Mouse (Mus musculus) lung, embryonic 15.5 days (tissue): ENCODE results near the gene Itsn1. TPM values are rescaled to one million over a fixed set of nuclear protein-coding genes. Genes with fewer than 3 reads are reported as not detected.

Experiments
- ATAC-seq: fragments of 200-750 bp; cut with Nextera tagmentation; 2 replicates; pipeline ENCODE4 v1.8.0; 2017; ENCODE audit warnings: moderate number of reproducible peaks, borderline replicate concordance; ENCODE audit not compliant: low FRiP score, low TSS enrichment; ENCODE audit errors: extremely low read depth
- H3K27ac ChIP-seq: fragments of 300-500 bp; sonication (generic); 2 replicates; pipeline ENCODE4 v1.5.1; 2015; ENCODE audit warnings: moderate library complexity, mild to moderate bottlenecking, inconsistent platforms
- H3K27me3 ChIP-seq: fragments of 300-500 bp; sonication (generic); 2 replicates; pipeline ENCODE4 v1.6.1; 2015; ENCODE audit warnings: inconsistent platforms
- H3K36me3 ChIP-seq: fragments of 300-500 bp; sonication (generic); 2 replicates; pipeline ENCODE4 v1.6.1; 2015; ENCODE audit warnings: inconsistent platforms
- H3K4me1 ChIP-seq: fragments of 300-500 bp; sonication (generic); 2 replicates; pipeline ENCODE4 v1.6.1; 2015; ENCODE audit warnings: inconsistent platforms
- H3K4me2 ChIP-seq: fragments of 300-500 bp; sonication (generic); 2 replicates; pipeline ENCODE4 v1.6.1; 2015; ENCODE audit warnings: inconsistent platforms, mild to moderate bottlenecking, moderate library complexity
- H3K4me3 ChIP-seq: fragments of 300-500 bp; sonication (generic); 2 replicates; pipeline ENCODE4 v1.5.1; 2015; ENCODE audit warnings: mild to moderate bottlenecking, inconsistent platforms
- H3K9ac ChIP-seq: fragments of 300-500 bp; sonication (generic); 2 replicates; pipeline ENCODE4 v1.6.1; 2015; ENCODE audit warnings: inconsistent platforms
- H3K9me3 ChIP-seq: fragments of 300-500 bp; sonication (generic); 2 replicates; pipeline ENCODE4 v1.6.1; 2016; ENCODE audit warnings: inconsistent platforms
- WGBS: fragments of 180-500 bp; shearing (Covaris S2); methylation state at CpG from one replicate; pipeline ENCODE4 v1.1.7; 2015; 5-methylcytosine and 5-hydroxymethylcytosine counted together
- polyA plus RNA-seq: library from polyadenylated mRNA; unstranded; fragments of >200 nt; fragmentation: Nextera tagmentation; extraction: Ambion mirVana; gene quantifications from 2 replicates; pipeline ENCODE4 v1.2.1, GENCODE M21; 2015

Gene Itsn1
- polyA plus RNA-seq, 1 experiment from 2014 or later, result 20.3 TPM

DNA sequence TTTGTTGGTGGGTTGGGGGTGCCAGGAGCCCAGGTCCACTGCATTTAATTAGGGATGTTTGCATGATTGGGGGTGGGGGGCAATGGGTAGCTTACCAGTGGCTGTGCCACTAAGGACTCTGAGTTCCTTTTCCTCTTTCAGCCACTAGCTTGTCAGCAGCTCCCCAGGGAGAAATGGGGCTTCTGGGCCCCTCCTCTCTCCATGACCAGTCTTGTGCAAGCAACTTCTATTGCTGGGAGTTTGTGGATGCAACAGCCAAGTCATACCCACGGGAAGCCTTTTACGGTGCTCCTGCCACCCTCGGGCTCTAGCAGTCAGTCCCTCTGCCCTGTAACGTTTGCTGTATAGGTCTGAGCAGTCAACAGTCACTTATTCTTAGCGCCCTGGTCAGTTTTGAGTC is 5.7 kb downstream of the Itsn1 start:
- H3K9me3 ChIP-seq, result no peaks in the 10 kb centered on the region
- H3K4me1 ChIP-seq, result peaks cover 26% of the 10 kb centered on the region
- no peak overlapping the region for H3K9ac ChIP-seq
- no peaks in the 10 kb centered on the region for H3K36me3 ChIP-seq
- 76% methylated on average over 5 of the region's 5 CpGs for WGBS
- no peak overlapping the region for H3K27ac ChIP-seq
- no peaks in the 10 kb centered on the region for H3K27me3 ChIP-seq
- ATAC-seq, result no peak
- H3K4me3 ChIP-seq, result no peak overlapping the region
- H3K4me2 ChIP-seq, result no peak overlapping the region

DNA sequence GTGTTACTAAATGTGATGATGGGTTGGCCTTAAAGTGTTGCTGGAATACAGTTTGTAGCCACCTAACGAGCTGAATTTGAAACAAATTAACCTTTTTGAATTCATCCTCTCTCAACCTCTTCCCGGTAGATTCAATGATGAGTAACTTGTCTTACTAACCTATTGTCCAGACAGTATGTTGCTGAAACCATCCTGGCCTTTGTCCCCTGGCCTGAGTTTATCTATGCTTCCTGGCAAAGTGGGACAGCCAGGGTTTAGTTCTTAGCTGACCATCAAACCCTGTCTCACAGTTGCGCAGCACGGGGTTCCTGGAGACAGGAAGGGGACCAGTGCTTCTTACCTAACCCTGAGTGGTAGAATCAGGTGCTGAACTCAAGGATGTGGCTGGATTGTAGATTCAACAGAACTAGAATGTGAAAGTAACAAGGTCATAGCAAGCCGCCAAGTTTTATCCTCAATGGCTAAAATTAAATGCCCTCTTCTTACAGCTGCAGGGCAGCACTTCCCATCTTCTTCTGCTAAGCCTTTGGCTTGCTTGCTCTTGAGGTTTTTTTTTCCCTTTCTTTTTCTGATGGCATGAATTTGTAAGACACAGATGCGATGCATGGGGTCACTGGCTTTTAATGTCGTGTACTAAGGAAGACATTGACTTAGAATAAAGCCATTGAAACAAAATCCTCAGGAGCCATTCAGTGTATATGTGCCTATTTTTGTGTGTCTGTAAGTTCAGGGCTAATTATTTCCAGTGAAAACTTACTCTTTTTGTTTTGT is 7.2 kb downstream of the Itsn1 start:
- no peak overlapping the region for H3K4me2 ChIP-seq
- H3K4me1 ChIP-seq, result peaks cover 20% of the 10 kb centered on the region; the same call in 1 of the 2 replicates
- no peaks in the 10 kb centered on the region for H3K27me3 ChIP-seq
- no peaks in the 10 kb centered on the region for H3K36me3 ChIP-seq
- no peak for ATAC-seq
- no peak overlapping the region for H3K27ac ChIP-seq
- H3K4me3 ChIP-seq, result no peak overlapping the region
- H3K9me3 ChIP-seq, result no peaks in the 10 kb centered on the region
- H3K9ac ChIP-seq, result no peak overlapping the region
- 76% methylated on average over 7 of the region's 7 CpGs for WGBS

DNA sequence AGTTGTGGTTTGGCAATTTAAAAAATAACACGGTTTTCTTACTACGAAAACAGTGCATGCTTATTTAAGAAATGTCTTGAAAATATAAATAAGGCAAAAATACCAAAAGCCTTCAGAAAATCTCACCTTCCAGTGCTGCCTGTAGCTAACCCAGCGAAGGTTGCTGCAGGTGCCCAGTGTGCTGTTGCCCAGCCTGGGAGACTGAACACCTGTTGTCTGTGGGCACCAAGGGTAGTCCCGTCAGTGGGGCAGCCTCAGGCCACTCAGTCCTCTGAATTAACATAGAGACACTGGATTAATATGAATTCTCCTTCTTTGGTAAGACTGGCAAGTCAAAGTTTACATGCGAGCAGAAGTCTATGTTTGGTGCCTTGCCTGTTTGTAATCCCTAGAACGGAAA is 9.4 kb downstream of the Itsn1 start:
- no peak overlapping the region for H3K9ac ChIP-seq
- H3K4me2 ChIP-seq, result no peak overlapping the region
- no peak for ATAC-seq
- WGBS, result 79% methylated on average over 6 of the region's 6 CpGs
- H3K4me1 ChIP-seq, result peaks cover 13% of the 10 kb centered on the region; the same call in 1 of the 2 replicates
- no peak overlapping the region for H3K4me3 ChIP-seq
- no peaks in the 10 kb centered on the region for H3K27me3 ChIP-seq
- no peaks in the 10 kb centered on the region for H3K36me3 ChIP-seq
- no peak overlapping the region for H3K27ac ChIP-seq
- no peaks in the 10 kb centered on the region for H3K9me3 ChIP-seq

- H3K36me3 ChIP-seq, result no peaks in the 10 kb centered on the region
- ATAC-seq, result no peak
- H3K27me3 ChIP-seq, result no peaks in the 10 kb centered on the region
- no peak overlapping the region for H3K4me3 ChIP-seq
- H3K4me2 ChIP-seq, result no peak overlapping the region
- H3K9ac ChIP-seq, result no peak overlapping the region
- no peak overlapping the region for H3K27ac ChIP-seq
- peaks cover 13% of the 10 kb centered on the region; the same call in 1 of the 2 replicates for H3K4me1 ChIP-seq
- no peaks in the 10 kb centered on the region for H3K9me3 ChIP-seq
- WGBS, result 63% methylated on average over 8 of the region's 8 CpGs
Observed at GRCm38 (mm10) chr16:91740184-91740917, 11.3 kb downstream of the Itsn1 start.

DNA sequence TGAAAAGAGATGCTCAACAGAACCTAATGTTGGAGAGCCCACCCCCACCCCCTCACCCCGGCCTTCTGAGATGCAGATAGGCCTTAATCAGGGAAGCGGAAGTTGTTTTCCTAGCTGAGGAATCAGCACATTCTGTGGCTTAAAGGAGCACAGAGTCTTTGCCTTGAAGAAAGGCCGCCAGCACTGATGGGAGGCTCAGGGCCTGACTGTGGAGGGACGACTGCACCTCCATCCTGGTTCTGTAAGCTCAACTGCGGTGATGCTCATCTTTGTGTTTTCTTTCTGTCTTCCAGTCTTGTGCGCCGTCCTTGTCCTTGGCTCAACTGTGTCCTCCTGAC is 11.8 kb downstream of the Itsn1 start:
- H3K4me1 ChIP-seq, result peaks cover 18% of the 10 kb centered on the region
- H3K9ac ChIP-seq, result no peak overlapping the region
- 70% methylated on average over 7 of the region's 7 CpGs for WGBS
- no peaks in the 10 kb centered on the region for H3K9me3 ChIP-seq
- ATAC-seq, result no peak
- no peaks in the 10 kb centered on the region for H3K27me3 ChIP-seq
- H3K27ac ChIP-seq, result no peak overlapping the region
- no peak overlapping the region for H3K4me3 ChIP-seq
- no peak overlapping the region for H3K4me2 ChIP-seq
- H3K36me3 ChIP-seq, result no peaks in the 10 kb centered on the region

- no peak for ATAC-seq
- WGBS, result 73% methylated on average over 7 of the region's 7 CpGs
- H3K4me3 ChIP-seq, result no peak overlapping the region
- no peak overlapping the region for H3K9ac ChIP-seq
- H3K9me3 ChIP-seq, result no peaks in the 10 kb centered on the region
- no peaks in the 10 kb centered on the region for H3K36me3 ChIP-seq
- no peak overlapping the region for H3K4me2 ChIP-seq
- no peak overlapping the region for H3K27ac ChIP-seq
- H3K4me1 ChIP-seq, result peaks cover 16% of the 10 kb centered on the region
- H3K27me3 ChIP-seq, result no peaks in the 10 kb centered on the region
Observed at GRCm38 (mm10) chr16:91743055-91743454, 14.0 kb downstream of the Itsn1 start.

DNA sequence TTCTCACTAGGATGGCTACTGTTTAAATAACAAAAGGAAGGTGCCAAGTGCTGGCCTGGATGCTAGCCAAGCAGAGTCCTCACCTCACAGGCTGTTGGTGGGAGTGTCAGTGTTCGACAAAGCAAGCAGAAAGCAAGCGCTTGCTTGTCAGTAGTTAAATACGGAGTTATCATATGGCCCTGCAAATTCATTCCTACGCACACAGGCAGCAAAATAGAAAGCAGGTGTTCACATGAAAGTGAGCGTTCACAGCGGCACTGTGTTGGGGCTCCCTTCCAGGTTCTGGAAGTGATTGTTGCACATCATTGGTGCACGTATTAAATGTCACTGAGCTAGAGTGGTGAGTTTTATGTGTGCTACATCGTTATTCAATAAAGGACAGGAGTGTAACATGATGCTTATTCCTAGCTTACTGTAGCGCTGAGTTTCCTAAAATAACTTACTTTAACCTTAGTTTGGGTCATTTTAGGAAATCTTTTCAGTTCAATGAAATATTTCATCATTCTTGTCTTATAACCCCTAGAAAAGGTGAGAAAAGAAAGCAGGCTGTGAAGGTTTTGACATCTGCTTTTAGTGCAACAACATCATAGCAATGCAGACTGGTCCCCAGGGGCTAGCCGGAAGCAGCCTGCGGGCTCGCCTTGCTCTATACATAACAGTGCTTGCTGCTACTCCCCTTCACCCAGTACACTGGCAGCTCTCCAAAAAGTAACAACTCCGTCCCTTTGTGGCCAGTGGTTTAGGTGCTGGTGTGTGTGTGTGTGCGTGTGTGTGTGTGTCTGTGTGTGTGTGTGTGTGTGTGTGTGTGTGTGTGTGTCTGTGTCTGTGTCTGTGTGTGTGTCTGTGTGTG is 17.2 kb downstream of the Itsn1 start:
- ATAC-seq, result no peak
- Histone ChIP-seq H3K4me1 (peaks cover 12% of the 10 kb centered on the region), H3K36me3 (no peaks in the 10 kb centered on the region), H3K27ac (no peak overlapping the region), H3K9me3 (no peaks in the 10 kb centered on the region), H3K4me2 (no peak overlapping the region), H3K9ac (no peak overlapping the region), H3K4me3 (no peak overlapping the region), H3K27me3 (no peaks in the 10 kb centered on the region)
- WGBS, result 42% methylated on average over 14 of the region's 14 CpGs

DNA sequence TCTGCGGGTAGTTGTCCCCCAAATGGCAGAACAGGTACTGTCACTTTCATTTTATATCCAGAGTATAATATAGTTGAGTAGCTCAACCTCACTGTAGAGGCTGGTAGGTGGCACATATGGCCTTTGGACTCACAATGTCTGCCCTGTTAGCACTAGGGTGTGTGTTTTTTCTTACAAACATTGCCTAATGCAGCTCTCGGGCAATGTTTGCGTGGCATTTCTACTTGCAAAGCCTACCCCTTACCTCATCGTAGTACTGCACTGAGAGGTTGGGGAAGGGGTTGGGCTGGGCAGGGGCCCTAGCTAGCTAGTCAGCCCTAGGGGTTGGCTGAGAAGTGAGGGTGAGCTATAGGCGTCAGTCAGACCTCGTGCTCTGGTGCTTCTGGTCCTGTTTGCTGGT is 18.5 kb downstream of the Itsn1 start:
- no peaks in the 10 kb centered on the region for H3K9me3 ChIP-seq
- no peaks in the 10 kb centered on the region for H3K36me3 ChIP-seq
- WGBS, result 71% methylated on average over 6 of the region's 6 CpGs
- H3K9ac ChIP-seq, result no peak overlapping the region
- no peak overlapping the region for H3K4me3 ChIP-seq
- no peak overlapping the region for H3K4me2 ChIP-seq
- peaks cover 12% of the 10 kb centered on the region for H3K4me1 ChIP-seq
- ATAC-seq, result no peak
- no peak overlapping the region for H3K27ac ChIP-seq
- no peaks in the 10 kb centered on the region for H3K27me3 ChIP-seq

- H3K9me3 ChIP-seq, result no peaks in the 10 kb centered on the region
- no peaks in the 10 kb centered on the region for H3K4me1 ChIP-seq
- no peak overlapping the region for H3K4me2 ChIP-seq
- 72% methylated on average over 13 of the region's 13 CpGs for WGBS
- H3K27me3 ChIP-seq, result no peaks in the 10 kb centered on the region
- H3K4me3 ChIP-seq, result no peak overlapping the region
- no peaks in the 10 kb centered on the region for H3K36me3 ChIP-seq
- no peak overlapping the region for H3K27ac ChIP-seq
- H3K9ac ChIP-seq, result no peak overlapping the region
- no peak for ATAC-seq
Observed at GRCm38 (mm10) chr16:91751644-91752385, 22.7 kb downstream of the Itsn1 start.

DNA sequence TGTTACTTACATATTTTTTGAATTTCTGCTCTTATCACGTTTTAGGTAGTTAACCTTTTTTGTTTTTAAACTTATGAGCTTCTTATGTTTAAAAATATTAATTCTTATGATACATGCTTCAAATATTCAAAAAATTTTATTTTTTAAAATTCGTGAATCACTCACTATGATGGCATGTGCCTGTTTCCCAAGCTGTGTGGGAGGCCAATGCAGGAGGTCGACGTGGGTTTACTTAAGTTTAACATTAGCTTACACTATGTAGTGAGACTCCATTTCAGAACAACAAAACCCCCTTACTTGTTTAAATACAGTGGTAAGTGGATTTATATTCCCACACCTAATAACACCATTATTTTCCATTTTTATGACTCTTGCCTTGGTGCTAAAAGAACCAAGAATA is 24.5 kb downstream of the Itsn1 start:
- ATAC-seq, result no peak
- Histone ChIP-seq H3K27me3 (no peaks in the 10 kb centered on the region), H3K9ac (no peak overlapping the region), H3K4me1 (no peaks in the 10 kb centered on the region), H3K4me3 (no peak overlapping the region), H3K27ac (no peak overlapping the region), H3K36me3 (no peaks in the 10 kb centered on the region), H3K4me2 (no peak overlapping the region), H3K9me3 (no peaks in the 10 kb centered on the region)
- 74% methylated on average over 4 of the region's 4 CpGs for WGBS

DNA sequence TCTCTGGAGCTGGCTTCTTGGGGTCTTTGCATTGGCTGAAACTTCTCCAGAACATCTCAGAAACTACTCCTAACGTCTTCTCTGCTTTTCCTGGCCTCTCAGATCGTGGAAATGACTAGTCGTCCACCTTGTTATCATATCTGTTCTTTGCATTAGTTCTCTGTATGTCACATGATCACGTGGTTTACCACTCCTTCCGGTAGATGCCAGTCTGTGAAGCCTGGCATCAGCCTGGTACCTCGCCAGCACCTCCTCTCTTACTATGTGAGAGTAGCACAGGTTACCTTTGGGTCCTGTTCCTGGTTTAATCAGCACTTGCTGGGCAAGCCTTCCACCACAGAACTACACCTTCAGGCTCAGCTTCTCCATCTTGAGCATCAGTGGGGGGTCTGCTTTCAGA is 25.9 kb downstream of the Itsn1 start:
- Histone ChIP-seq H3K9ac (no peak overlapping the region), H3K4me2 (no peak overlapping the region), H3K4me1 (no peaks in the 10 kb centered on the region), H3K4me3 (no peak overlapping the region), H3K27ac (no peak overlapping the region), H3K9me3 (no peaks in the 10 kb centered on the region), H3K27me3 (no peaks in the 10 kb centered on the region), H3K36me3 (no peaks in the 10 kb centered on the region)
- no peak for ATAC-seq
- 84% methylated on average over 6 of the region's 6 CpGs for WGBS
